Mouse (Mus musculus) right cerebral cortex, postnatal 14 days (tissue): ENCODE results near the gene Olfr957.

ENCODE experiments used
- DNase-seq: peaks from one replicate; pipeline ENCODE4 v3.0.0; 2022

The Olfr957 gene

GRCm38 (mm10) chr9:39515531-39515930 is at the start of gene Olfr957:
TSS of gene Olfr957 (minus strand) at chr9:39515809.
- no peak for DNase-seq

- DNase-seq, result no peak
These were observed 42.7 kb upstream of the Olfr957 start for GRCm38 (mm10) chr9:39558349-39558647.

DNA sequence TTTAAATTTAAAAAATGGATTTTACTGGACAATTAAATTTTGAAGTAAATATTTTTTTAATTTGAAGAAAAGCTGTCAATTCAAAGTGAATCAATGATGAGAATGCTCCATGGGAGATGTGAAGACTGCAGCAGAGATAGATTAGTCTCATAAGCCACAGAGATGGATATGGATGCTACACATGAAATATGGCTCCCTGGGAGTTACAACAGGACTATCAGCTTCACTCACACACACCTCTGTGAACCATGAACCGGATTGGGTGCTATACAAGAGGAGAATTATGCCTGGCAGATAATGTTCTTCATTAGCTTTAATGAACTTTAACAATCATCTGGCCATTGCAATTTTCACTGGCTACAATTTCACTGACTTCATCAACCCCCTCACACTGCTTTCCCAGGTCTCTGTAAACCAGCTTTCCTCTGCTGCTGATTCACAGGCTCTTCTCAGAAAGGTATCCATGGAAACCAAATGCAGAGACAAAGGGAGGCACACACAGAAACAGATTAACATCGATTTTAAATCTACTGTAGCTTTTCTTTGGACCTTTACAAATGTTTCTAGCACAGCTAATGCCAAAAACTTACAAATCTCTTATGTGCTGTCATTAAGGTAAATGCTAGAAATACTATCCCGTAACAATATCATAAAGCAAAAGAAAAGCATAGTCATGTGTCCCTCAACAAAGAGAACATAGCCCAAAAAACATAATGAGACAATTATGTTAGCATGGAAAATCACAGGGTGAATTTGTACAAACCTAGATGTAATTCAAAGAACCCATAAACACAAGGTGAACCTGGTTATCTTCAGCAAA is 42.1 kb upstream of the Olfr957 start:
- no peak for DNase-seq

DNA sequence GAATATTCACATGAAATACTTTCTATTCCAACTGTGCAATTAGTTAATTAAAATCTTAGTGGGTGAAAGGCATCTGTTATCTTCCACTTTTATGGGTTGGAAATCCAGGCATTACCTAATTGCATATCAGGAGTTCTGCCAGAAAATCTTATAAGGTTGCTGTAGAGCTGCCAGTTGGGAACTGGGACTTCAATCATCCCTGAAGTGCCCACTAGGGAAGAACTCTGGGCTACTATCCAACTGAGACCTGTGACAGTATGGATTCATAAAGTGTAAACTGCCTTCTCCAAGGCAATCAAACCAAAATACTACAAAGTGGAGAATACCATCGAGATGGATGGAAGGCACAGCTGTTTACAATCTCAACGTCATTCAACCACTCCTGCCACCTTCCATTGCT is 38.3 kb upstream of the Olfr957 start, which contains the start of gene Olfr958:
Gene Olfr958, minus strand, starts transcription at position 109 of the 400 bp plus-strand sequence.
- DNase-seq, result no peak

GRCm38 (mm10) chr9:39550806-39551205 is 35.2 kb upstream of the Olfr957 start:
- no peak for DNase-seq

- no peak for DNase-seq
These were observed 8.1 kb upstream of the Olfr957 start for GRCm38 (mm10) chr9:39523616-39524285.

GRCm38 (mm10) chr9:39518595-39518994 is 3.0 kb upstream of the Olfr957 start:
- no peak for DNase-seq

GRCm38 (mm10) chr9:39509412-39509811 is 6.2 kb downstream of the Olfr957 start:
- no peak for DNase-seq

- DNase-seq, result peak; percentile 70
These were observed 6.6 kb downstream of the Olfr957 start for GRCm38 (mm10) chr9:39508998-39509397.

DNA sequence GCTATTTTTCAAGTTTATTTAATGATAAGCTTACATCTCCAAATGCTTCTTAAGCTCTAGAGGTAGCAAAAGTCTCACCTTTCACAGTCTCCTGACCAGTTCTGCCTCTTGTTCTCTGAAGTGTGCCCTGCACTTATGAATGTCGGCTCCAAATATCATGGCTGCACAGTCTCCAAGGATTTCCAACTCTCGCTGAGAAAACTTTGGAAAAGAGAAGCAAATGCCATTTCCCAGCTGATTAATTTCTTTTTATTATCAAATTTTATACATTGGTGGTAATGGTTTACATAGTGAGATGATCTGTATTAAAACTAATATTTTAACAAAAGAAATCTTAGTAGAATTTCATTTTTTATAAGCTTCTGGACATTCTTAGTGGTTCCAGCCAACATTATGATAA is 21.7 kb downstream of the Olfr957 start, which contains the start of gene Olfr44:
Gene Olfr44, minus strand, starts transcription at position 101 of the 400 bp plus-strand sequence.
- no peak for DNase-seq

DNA sequence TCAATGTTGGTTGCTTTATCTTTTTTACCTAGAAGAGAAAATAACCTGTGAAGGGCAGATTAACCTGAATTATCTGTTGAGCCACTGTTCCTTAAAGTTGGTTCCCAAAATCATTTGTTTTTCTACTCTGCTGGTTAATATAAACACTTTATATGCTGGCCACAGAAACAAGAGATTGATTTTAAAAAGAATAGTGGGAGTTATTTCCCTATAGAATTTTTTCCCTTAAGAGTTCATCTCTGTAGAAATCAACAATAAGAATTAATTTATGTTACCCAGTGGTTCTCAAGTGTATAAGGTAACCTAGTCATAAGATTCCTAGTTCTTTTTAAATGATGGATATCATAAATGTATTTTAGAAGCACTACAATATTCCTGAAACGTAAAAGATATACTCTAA is 43.8 kb downstream of the Olfr957 start, which contains the start of gene Olfr955:
Gene Olfr955, minus strand, starts transcription at position 101 of the 400 bp plus-strand sequence.
- no peak for DNase-seq
